Mouse (Mus musculus) MEL (cell line): Measurements from ENCODE around the gene Kcnj6. TPM values are rescaled to one million over a fixed set of nuclear protein-coding genes. Genes with fewer than 3 reads are reported as not detected.

Experiments used
- DNase-seq: peaks from one replicate; pipeline ENCODE4 v3.0.0; 2011; ENCODE audit warnings: low read depth, low spot score
- H3K27ac ChIP-seq: 2 replicates; pipeline ENCODE4 v1.5.1; 2012; ENCODE audit warnings: low read depth, mild to moderate bottlenecking, control low read depth, low read length, moderate library complexity; ENCODE audit not compliant: control insufficient read depth
- H3K27me3 ChIP-seq, 2 experiments: fragments of 150-350 bp in 1 of 2; sonication (generic) in 1 of 2; 2 replicates each; pipeline ENCODE4 v1.6.1; 2012; ENCODE audit warnings: low read length in 2 of 2, mild to moderate bottlenecking in 2 of 2, improper control_type of control experiment in 1 of 2, moderate library complexity in 1 of 2; ENCODE audit not compliant: insufficient read depth in 2 of 2, control insufficient read depth in 1 of 2
- H3K36me3 ChIP-seq, 2 experiments: 2 replicates each; pipeline ENCODE4 v1.6.1; 2012 to 2014; ENCODE audit warnings: low read length in 2 of 2, improper control_type of control experiment in 1 of 2, inconsistent platforms in 1 of 2, mild to moderate bottlenecking in 1 of 2; ENCODE audit not compliant: insufficient read depth in 2 of 2, control insufficient read depth in 1 of 2
- H3K4me1 ChIP-seq, 2 experiments: fragments of 150-350 bp in 1 of 2; sonication (generic) in 1 of 2; 2 replicates each; pipeline ENCODE4 v1.6.1; 2012; ENCODE audit warnings: low read length in 2 of 2, improper control_type of control experiment in 1 of 2, mild to moderate bottlenecking in 1 of 2; ENCODE audit not compliant: insufficient read depth in 2 of 2, control insufficient read depth in 1 of 2
- H3K4me3 ChIP-seq, 2 experiments: fragments of 150-350 bp in 1 of 2; sonication (generic) in 1 of 2; 2 replicates each; pipeline ENCODE4 v1.5.1; 2012; ENCODE audit warnings: low read depth in 2 of 2, low read length in 2 of 2, mild to moderate bottlenecking in 2 of 2, moderate library complexity in 2 of 2, control low read depth in 1 of 2, improper control_type of control experiment in 1 of 2; ENCODE audit not compliant: control insufficient read depth in 1 of 2, insufficient read depth in 1 of 2
- H3K79me2 ChIP-seq: 2 replicates; pipeline ENCODE4 v1.6.1; 2012; ENCODE audit warnings: mild to moderate bottlenecking, low read length, moderate library complexity; ENCODE audit not compliant: control insufficient read depth, poor library complexity, insufficient read depth
- H3K9ac ChIP-seq: 2 replicates; pipeline ENCODE4 v1.6.1; 2012; ENCODE audit warnings: low read depth, mild to moderate bottlenecking, control low read depth, low read length, moderate library complexity; ENCODE audit not compliant: control insufficient read depth, poor library complexity, severe bottlenecking
- H3K9me3 ChIP-seq: fragments of 150-350 bp; sonication (generic); replicated peaks from 2 replicates; pipeline ENCODE4 v1.6.1; 2012; ENCODE audit warnings: mild to moderate bottlenecking, low read length, improper control_type of control experiment, moderate library complexity; ENCODE audit not compliant: insufficient read depth
- E2F4 ChIP-seq: IDR thresholded peaks from 2 replicates; pipeline ENCODE4 v1.6.1; 2011; ENCODE audit warnings: low read depth, low read length, improper control_type of control experiment, borderline replicate concordance
- ELF1 ChIP-seq: IDR thresholded peaks from 2 replicates; pipeline ENCODE4 v1.6.1; 2014; ENCODE audit warnings: low read depth, mild to moderate bottlenecking, inconsistent platforms, low read length, improper control_type of control experiment, moderate library complexity
- EP300 ChIP-seq, 2 experiments: IDR thresholded peaks; 2 replicates each; pipeline ENCODE4 v1.6.1; 2011; ENCODE audit warnings: improper control_type of control experiment in 2 of 2, low read length in 2 of 2, low read depth in 1 of 2, mild to moderate bottlenecking in 1 of 2
- HCFC1 ChIP-seq: IDR thresholded peaks from 2 replicates; pipeline ENCODE4 v1.6.1; 2012; ENCODE audit warnings: low read depth, mild to moderate bottlenecking, inconsistent platforms, low read length, improper control_type of control experiment, moderate library complexity
- MAFK ChIP-seq: IDR thresholded peaks from 2 replicates; pipeline ENCODE4 v1.6.1; 2011; ENCODE audit warnings: low read depth, mild to moderate bottlenecking, low read length, improper control_type of control experiment, borderline replicate concordance
- MAX ChIP-seq: IDR thresholded peaks from 2 replicates; pipeline ENCODE4 v1.6.1; 2011; ENCODE audit warnings: low read length, improper control_type of control experiment
- MAZ ChIP-seq: IDR thresholded peaks from 2 replicates; pipeline ENCODE4 v1.6.1; 2012; ENCODE audit warnings: low read depth, mild to moderate bottlenecking, inconsistent platforms, low read length, improper control_type of control experiment
- MEF2A ChIP-seq: IDR thresholded peaks from 2 replicates; pipeline ENCODE4 v1.6.1; 2014; ENCODE audit warnings: low read depth, mild to moderate bottlenecking, inconsistent platforms, low read length, improper control_type of control experiment; ENCODE audit not compliant: poor library complexity, insufficient replicate concordance, severe bottlenecking; ENCODE audit errors: extremely low read depth
- MXI1 ChIP-seq: IDR thresholded peaks from 2 replicates; pipeline ENCODE4 v1.6.1; 2011; ENCODE audit warnings: mild to moderate bottlenecking, low read depth, low read length, improper control_type of control experiment
- MYB ChIP-seq: IDR thresholded peaks from 2 replicates; pipeline ENCODE4 v1.6.1; 2011; ENCODE audit warnings: mild to moderate bottlenecking, low read depth, low read length, improper control_type of control experiment
- NELFE ChIP-seq: IDR thresholded peaks from 2 replicates; pipeline ENCODE4 v1.6.1; 2011; ENCODE audit warnings: low read depth, low read length, improper control_type of control experiment
- POLR2AphosphoS5 ChIP-seq: IDR thresholded peaks from 2 replicates; pipeline ENCODE4 v1.6.1; 2012; ENCODE audit warnings: low read depth, borderline replicate concordance, mild to moderate bottlenecking, inconsistent platforms, low read length, moderate library complexity, mixed read lengths
- SMC3 ChIP-seq: IDR thresholded peaks from 2 replicates; pipeline ENCODE4 v1.6.1; 2011; ENCODE audit warnings: low read depth, low read length, improper control_type of control experiment
- TAL1 ChIP-seq: IDR thresholded peaks from 2 replicates; pipeline ENCODE4 v1.6.1; 2012; ENCODE audit warnings: mild to moderate bottlenecking, inconsistent platforms, low read length, moderate library complexity, mixed read lengths
- TCF12 ChIP-seq: IDR thresholded peaks from 2 replicates; pipeline ENCODE4 v1.6.1; 2014; ENCODE audit warnings: low read depth, mild to moderate bottlenecking, inconsistent platforms, low read length, improper control_type of control experiment, moderate library complexity
- ZC3H11A ChIP-seq: IDR thresholded peaks from 2 replicates; pipeline ENCODE4 v1.6.1; 2012; ENCODE audit warnings: low read depth, mild to moderate bottlenecking, inconsistent platforms, low read length, improper control_type of control experiment
- ZKSCAN1 ChIP-seq: IDR thresholded peaks from 2 replicates; pipeline ENCODE4 v1.6.1; 2012; ENCODE audit warnings: low read depth, mild to moderate bottlenecking, inconsistent platforms, low read length, improper control_type of control experiment, moderate library complexity
- ZMIZ1 ChIP-seq: IDR thresholded peaks from 2 replicates; pipeline ENCODE4 v1.6.1; 2012; ENCODE audit warnings: low read depth, mild to moderate bottlenecking, inconsistent platforms, low read length, improper control_type of control experiment, moderate library complexity
- ZNF384 ChIP-seq: IDR thresholded peaks from 2 replicates; pipeline ENCODE4 v1.6.1; 2012; ENCODE audit warnings: low read depth, mild to moderate bottlenecking, inconsistent platforms, low read length, improper control_type of control experiment
- polyA plus RNA-seq, 2 experiments: library from polyadenylated mRNA; stranded (reverse) in 1 of 2; unstranded in 1 of 2; fragments of >175 nt in 1 of 2; fragments of >200 nt in 1 of 2; gene quantifications; 2 replicates each; pipeline versions ENCODE4 v1.2.1 to v1.2.4; 2012; ENCODE audit warnings: low replicate concordance in 2 of 2, low read depth in 1 of 2; ENCODE audit not compliant: insufficient read length in 2 of 2, insufficient read depth in 1 of 2, missing spikeins in 1 of 2
- total RNA-seq: library from RNA; depleted of rRNA; stranded (reverse); fragments of 300-350 nt; gene quantifications from 2 replicates; pipeline ENCODE4 v1.2.3, GENCODE M21; 2012

Kcnj6 gene
- total and polyA plus RNA-seq, 3 experiments = not detected

DNA sequence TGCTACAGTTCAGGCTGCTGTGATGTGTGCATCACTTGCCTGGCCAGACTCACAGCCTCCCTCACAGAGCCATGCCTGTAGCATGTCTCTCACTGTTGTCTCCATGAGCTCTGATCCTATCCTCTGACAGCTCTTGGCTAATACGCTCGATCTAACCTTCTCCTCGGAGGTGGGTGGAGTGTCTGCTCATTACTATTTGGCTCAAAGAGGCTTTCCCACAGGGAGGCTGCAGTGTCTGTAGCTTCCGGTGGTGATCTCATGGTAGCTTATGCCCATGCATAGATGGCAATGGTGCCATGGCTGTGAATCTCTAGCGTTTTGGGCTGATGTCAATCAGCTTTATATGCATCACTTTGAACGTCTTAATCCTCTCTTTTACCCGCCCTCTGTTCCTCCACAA is 111.1 kb downstream of the Kcnj6 start:
- DNase-seq = no peak
- H3K27ac ChIP-seq = no peak overlapping the region
- no peaks in the 10 kb centered on the region for H3K79me2 ChIP-seq
- H3K4me3 ChIP-seq = no peak overlapping the region
- no peak overlapping the region for H3K9ac ChIP-seq
- H3K27me3 ChIP-seq = no peaks in the 10 kb centered on the region
- TF ChIP-seq MAFK = no peak
- no peaks in the 10 kb centered on the region for H3K36me3 ChIP-seq
- H3K9me3 ChIP-seq = no peaks in the 10 kb centered on the region
- no peaks in the 10 kb centered on the region for H3K4me1 ChIP-seq

DNA sequence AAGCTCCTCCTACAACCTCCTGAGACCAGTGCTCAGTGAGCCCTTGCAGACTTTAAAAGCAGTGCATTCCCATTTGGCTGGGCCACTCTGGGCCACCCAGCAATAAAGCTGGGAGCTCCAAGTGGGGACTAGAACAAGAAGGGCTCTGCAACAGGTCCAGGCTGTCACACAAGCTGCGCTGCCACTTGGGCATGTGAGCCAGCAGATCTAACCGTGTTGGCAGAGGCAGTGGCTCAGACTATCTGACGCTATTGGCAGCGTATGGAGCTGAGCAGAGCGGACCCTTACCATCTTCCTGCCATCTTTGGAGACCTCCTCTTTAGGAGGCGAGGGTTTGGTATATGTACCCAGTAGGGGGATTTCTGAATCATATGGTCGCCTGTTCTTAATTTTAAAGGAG is 112.4 kb downstream of the Kcnj6 start:
- Histone ChIP-seq H3K4me1 (no peaks in the 10 kb centered on the region), H3K4me3 (no peak overlapping the region), H3K9me3 (no peaks in the 10 kb centered on the region), H3K36me3 (no peaks in the 10 kb centered on the region), H3K27me3 (no peaks in the 10 kb centered on the region), H3K9ac (no peak overlapping the region), H3K27ac (no peak overlapping the region), H3K79me2 (no peaks in the 10 kb centered on the region)
- no peak for TF ChIP-seq EP300 (IDR thresholded peaks at IDR 0.05; ENCODE audit: low read depth in 1 of 2, low read length in 2 of 2)
- no peak for TF ChIP-seq ZNF384
- TF ChIP-seq SMC3 = no peak
- TF ChIP-seq ZC3H11A = no peak
- no peak for TF ChIP-seq POLR2AphosphoS5
- no peak for TF ChIP-seq MAX
- TF ChIP-seq TAL1 = no peak
- no peak for TF ChIP-seq MEF2A
- no peak for TF ChIP-seq TCF12
- no peak for TF ChIP-seq NELFE
- TF ChIP-seq MAZ = no peak
- no peak for TF ChIP-seq ZKSCAN1
- no peak for TF ChIP-seq MYB
- TF ChIP-seq HCFC1 = no peak
- TF ChIP-seq E2F4 = no peak
- no peak for TF ChIP-seq ZMIZ1
- TF ChIP-seq ELF1 = no peak
- TF ChIP-seq MXI1 = no peak
- no peak for DNase-seq
